Mouse (Mus musculus) cerebellum, postnatal 25 days (tissue): ENCODE measurements around the gene Cebpb.
"Not testable (repeated sequence)": the region's sequence is repeated elsewhere in the genome, so short reads cannot be mapped to it uniquely, and the experiment has no call there.

ENCODE experiments used
- DNase-seq, 2 experiments: peaks; one replicate each; pipeline ENCODE4 v3.0.0; 2021; ENCODE audit warnings: mixed read lengths in 2 of 2

Cebpb gene

DNA sequence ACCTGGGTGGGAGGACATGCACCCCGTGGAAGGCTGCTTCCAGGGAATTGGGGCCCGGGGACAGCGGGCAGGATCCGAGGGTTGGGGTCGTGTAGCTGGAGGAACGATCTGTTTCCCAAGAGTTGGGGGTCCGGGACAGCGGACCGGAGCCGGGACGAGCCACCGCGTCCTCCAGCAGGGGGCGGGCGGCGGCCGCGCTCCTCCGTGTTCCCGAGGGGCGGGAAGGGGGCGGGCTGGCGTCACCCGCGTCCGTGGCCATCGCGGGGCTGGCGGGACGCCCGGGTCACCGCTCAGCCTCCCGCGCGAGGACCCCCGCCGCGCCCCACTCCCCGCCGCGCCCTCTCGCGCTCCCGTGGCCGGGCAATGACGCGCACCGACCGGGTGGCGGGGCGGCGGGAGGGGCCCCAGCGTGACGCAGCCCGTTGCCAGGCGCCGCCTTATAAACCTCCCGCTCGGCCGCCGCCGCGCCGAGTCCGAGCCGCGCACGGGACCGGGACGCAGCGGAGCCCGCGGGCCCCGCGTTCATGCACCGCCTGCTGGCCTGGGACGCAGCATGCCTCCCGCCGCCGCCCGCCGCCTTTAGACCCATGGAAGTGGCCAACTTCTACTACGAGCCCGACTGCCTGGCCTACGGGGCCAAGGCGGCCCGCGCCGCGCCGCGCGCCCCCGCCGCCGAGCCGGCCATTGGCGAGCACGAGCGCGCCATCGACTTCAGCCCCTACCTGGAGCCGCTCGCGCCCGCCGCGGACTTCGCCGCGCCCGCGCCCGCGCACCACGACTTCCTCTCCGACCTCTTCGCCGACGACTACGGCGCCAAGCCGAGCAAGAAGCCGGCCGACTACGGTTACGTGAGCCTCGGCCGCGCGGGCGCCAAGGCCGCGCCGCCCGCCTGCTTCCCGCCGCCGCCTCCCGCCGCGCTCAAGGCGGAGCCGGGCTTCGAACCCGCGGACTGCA, at the start of gene Cebpb:
Cebpb (plus strand) TSS at position 418 of the 954 bp plus-strand sequence.
- DNase-seq, result peak; percentile 72 to 75

DNA sequence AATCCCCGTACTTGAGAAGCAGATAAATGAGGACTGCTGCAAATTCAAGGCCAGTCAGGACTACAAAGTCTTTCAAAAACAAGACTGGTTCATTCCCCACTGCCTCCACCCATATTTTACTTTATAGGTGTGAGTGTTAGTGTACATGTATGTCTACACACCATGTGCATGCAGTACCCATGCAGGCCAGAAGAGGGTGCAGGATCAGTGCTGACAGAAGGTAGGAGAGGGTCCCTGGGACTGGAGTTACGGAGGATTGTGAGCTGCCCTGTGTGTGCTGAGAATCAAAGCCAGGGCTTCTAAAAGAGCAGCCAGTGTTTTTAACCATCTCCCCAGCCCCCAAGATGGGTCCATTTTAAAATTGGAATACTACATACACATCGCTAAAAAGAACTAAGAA, 48.4 kb upstream of the Cebpb start:
- peak in 1 of 2 experiments; percentile 51 for DNase-seq

DNA sequence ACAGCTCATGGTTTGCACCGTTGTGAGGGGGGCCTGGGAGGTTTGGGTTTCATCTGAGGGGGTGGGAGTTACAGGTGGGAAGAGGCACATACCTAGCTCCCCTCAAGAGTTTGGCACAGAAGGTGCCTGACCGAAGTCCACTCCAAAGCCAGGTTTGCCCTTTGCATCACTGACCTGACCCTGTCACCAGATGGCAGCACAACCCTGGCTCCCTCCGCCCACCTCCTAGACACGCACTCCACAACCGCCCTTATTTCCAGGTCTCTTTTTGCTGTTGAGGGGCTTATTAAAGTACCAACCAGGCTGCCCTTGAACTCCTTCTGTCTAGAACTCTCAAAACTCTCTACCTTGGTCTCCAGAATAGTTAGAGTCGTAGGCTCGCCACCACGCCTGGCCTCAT, 47.4 kb upstream of the Cebpb start:
- peak in 1 of 2 experiments; percentile 55 for DNase-seq

DNA sequence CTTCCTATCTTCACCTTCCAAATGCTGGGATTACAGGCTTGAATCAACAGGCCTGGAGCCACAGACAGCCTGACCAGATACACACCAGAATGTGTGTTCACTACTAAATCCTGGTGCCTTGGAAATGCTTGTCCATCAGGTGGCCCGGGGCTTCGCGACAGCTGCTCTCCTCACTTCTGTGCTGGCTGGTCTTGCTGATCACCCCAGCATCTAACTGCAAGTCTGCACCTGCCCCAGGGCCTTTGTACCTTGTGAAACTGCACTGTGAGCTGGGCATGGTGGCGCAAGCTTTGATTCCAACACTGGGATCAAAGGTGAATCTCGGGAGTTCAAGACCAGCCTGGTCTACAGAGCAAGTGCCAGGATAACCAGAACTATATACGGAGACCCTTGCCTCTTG, 46.6 kb upstream of the Cebpb start:
- no peak for DNase-seq

DNA sequence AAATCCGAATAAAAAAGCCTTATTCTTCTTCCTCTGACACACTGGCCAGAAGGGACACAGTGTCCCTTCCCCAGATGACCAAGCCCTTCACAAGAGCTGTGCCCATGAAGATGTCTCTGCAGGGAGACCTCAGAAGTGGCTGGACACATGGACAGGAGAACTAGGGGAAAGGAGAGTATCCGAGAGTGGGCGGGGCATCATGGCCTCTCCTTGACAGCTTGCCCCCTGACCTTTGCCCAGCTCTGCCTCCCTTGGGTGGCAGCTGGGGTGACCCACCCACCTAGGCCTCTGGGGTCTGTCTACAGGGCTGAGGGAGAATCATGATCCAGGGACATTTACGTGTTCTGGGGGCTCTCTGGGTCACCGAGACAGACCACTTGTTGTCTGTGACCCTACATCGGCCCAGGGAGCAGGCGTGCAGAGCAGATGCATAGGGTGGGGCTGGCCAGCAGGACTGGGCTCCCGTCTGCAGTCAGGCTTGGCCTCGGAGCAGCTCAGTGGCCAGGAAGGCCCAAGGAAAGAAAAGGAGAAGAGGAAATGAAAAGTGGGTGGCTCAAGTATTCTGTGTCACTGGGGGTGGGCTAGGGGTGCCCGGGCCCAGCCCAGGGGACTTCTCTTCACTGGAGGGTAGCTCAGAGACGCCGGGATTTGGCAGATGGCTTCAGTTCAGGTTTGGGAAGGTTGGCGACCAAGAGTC, 45.2 kb upstream of the Cebpb start:
- not testable (repeated sequence) for DNase-seq

DNA sequence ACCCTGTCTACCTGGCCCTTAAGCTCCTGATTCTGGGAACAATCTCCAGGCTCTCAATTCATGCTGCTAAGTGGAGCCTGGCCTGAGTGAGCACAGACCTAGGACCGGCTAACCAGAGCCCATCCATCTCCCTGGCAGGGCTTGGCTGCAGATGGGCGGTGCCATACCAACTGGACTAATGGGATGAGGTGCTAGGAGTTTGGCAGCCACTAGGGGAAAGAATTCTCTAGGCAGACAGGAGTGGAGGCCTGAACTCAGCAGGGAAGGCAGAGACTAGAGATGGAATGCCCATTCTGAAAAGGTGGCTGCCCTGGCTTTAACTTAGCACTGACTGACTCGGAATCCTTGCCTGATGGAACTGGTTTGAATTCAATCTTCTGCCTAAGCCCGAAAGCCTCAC, 42.3 kb upstream of the Cebpb start:
- DNase-seq, result no peak

DNA sequence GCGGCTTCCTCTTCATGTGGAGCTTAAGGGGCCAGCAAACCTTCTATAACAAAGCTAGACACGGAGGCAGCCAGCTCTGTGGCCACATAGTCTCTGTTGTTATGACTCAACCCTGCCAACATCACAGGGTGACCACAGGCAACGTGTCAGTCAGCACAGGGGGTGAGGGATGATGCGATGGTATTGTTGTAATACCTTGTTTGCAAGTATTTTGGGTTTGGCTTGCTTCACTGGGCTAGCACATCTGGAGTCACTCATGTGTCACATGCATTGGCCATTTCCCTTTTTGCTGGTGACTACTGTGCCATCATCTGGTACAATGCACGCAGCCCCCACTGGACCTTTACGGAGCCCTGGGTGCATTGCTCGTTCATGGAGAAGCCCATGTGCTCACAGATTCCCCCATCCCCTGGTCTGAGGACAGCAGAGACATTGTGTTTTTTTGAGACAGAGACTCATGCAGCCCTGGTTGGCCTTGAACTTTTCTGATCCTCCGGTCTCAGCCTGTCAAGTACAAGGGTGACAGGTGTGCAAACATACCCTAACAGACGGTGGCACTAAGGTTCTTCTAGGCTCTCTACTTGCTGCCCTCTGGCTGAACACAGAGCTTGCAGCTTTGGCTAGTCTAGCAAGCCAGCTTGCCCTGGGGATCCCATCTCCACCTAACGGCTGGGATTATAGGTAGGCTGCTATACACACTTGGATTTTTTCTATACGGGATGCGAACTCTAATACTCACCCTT, 39.3 kb upstream of the Cebpb start:
- no peak for DNase-seq

DNA sequence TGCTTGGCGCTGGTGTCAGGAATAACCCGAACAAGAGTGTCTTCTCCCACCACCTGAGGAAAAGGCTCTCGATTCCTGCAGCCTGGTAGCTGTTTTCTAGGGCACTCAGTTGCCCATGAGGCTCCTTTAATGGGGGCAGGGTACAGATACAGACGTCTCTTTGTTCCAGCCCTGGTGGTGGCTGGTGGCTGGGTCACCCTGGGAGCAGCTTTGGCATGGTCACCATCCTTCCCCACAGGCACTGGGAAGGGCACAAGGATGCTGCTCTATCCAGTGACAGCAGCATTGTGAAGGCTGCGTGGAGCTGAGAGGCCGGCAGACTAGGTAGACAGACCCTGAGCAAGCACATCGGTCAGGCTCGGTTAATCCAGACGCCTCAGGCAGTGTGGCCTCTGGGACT, 37.1 kb upstream of the Cebpb start:
- no peak for DNase-seq

DNA sequence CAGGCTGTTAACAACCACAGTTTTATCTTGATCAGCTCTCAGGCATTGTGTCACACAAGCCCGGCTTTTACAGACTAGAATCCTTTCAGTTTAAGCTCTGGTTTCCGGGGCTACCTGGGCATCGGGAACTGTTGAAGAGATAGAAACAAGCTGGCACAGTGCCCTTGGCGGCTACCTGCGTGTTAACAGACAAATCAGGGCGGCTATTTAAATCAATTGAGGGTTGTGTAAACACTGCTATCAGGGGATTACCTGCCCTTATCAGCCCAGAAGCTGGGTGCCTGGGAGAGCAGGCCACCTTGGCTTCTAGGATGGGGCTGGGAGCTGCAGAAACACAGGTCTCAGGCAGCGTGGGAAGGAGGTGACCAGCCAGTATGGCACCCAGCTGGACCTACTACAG, 36.0 kb upstream of the Cebpb start:
- no peak for DNase-seq

DNA sequence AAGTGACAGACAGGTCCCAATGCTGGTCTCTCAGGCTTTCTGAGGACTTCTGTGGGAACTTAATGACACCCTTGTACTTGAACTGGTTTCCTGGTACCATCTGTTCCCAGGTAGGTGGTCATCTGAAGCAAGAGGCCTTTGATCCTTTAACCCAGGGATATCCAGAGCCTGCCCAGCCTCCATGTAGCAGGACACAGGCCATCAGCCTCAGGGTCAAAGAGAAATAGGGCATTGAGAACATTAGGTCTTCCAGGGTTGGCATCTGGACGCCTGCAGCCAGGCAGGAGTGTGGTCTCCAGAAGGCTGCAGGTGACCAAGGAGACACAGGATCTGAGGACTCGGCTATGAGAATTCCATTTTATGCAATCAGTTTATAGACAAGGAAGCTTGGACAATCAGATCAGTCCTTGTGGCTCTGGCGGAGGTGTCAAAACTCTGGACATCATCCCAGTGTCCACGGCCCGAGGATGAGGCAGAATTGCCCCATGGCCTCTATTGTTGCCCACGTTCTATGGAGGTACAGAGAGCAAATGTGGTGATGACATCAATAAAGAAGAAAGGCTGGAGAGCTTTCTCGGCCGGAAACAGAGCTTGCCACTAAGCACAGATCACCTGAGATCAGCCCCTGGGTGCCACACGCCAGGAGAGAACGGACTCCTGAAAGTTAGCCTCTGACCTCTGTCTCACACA, 33.7 kb upstream of the Cebpb start:
- DNase-seq, result no peak

DNA sequence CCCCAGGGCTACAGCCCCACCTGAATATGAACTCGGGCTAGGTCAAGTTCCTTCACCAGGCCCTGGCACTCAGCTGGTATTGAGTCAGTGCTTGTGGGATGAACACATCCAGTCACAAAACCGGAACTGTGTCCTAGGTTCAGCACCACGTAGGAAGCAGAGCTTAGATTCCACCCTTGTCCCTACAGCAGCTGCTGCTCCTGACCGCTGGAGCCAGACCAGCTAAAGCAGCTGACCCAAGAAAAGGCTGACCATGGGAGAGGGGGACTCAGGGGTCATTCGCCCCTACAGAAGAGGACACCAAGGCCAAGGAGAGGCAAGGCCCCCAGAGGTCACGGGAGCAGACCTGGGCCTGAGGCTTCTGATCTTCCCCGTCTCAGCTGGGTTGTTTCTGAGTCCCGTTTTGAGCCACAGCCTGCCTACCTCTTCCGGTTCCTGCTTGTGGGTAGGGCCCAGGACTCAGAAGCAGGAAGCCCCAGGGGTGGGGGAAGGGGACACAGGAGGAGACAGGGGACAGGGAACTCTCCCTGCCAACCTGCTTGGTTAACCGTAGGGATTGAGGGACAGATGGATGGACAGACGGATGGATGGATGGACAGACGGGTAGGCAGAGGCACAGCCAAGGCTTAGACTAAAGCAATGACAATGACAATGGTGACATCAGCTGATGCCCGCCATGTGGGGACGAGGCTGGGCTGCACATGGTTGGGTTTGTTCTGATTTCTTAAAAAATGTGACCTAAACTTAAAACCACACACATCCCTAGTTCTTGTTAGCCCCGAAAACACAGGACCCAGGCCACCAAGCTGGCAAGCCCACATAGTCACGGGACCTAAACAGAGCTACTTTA, 31.9 kb upstream of the Cebpb start:
- no peak for DNase-seq

DNA sequence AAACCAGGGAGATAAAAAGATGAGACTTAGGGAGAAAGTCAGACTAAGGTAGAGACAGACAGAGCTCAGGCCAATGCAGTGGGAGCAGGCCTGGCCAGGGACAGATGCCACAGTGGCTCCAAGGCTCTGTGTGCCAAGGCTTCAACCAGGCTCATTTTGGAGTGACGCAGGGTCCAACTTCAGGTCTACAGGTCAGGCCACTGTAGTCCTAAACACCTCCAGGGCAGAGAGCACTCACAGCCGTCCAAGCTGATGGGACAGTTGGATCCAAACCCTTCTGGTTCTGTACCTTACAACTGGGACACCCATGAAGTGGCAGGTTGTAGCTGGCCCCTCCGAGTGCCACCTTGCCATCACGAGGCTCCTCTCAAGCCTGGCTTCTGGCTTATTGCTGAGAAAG, 30.7 kb upstream of the Cebpb start:
- DNase-seq, result no peak

DNA sequence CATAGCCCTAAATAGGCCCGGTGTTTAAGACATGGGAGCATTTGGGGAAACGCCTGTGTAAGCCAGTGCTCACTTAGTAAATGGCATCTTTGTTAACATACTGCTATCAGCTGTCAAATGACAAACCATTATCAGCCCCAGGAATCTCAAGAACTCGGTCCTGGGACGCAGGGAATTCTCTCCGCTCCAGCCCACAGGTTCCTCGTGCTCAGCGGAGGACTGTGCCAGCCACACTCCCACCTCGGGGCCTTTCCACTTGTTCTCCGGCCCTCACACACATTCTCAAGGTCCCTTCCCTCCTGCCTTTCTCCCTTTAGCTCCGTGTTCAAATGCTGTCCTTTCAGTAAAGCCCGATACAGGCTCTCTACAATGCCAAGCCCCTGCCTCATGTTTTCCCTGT, 30.0 kb upstream of the Cebpb start:
- no peak for DNase-seq

DNA sequence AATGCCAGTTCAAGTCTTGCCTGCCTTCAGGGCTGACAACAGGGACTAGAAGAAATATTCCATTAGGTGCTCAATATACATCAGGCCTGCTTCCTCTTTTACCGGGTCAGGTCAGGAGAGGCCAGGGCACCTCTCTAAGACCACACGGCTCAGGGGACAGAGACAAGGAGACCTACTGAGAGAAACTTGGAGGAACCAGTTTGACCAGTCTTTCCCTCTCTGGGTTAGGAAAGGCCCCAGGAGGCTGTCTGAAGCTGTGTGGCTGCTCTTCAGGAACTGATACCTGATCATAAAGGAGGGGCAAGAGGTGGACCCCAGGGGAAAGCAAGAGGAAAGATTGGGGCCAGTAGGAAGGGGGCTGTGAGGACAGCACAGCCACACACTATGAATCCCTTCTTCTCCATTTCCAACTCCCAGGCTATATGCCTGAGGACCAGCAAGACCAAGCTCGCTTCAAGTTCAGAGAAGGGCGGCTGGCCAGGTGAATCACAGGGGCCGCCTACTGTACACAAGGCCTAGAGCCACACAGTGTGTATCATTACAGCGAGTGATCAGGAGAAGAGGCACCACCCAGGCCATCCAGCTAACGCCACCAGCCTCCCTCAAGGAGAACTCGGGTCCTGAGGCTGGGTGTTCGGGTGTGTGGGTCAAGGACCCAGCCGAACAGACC, 29.4 kb upstream of the Cebpb start:
- DNase-seq, result no peak

DNA sequence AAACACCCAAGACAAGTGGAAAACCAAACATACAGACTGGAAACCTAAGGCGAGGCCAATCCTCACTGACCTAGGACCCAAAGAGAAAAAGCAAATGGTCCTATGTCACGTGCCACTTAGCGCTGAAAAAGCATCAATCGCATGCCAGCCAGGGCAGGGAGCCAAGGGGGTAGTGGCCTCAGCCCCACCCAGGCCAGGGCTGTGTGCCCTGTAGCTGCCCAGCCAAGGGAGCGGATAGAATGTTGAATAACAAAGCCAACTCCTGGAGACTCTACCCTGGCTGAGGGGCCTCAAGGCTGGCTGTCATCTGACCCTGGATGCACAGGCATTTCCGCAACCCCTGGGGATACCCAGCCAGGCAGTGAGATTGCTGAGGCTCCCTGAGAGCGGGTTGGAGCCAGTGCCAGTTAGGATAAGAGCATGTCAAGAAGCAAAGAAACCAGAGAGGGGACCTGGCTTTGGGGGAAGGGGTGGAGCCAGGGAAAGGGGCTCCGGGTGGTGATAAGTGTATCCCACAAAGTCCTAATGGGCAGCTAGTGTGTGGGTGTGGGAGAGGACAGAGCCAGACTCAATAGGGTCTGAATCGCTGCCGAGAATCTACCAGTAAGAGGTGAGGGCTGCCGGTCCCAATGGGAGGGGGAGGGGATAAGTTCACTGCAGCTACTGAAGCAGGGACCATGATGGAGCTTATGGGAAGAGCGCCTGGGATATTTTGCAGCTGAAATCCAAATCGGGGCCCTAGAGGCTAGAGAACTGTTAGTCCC, 28.7 kb upstream of the Cebpb start:
- peak; percentile 46 to 69 for DNase-seq

DNA sequence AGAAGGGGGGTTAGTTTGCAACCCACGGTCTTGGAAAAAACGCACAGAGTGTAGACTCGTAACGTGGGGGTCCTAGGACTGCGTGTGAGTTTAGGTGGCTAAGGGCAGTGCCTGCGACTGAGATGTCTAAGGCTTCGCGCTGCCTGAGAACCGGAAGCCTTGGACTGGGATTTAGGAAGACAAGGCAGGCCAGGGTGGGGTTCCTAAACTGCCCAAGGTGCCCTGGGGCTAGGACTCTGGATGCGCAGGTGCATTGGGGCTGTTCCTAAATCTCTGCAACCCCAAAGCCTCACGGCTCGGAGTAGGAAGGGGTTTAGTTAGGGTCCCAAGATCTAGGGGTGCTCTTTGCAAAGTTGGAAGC, 28.1 kb upstream of the Cebpb start:
- DNase-seq, result peak in 1 of 2 experiments; percentile 31

DNA sequence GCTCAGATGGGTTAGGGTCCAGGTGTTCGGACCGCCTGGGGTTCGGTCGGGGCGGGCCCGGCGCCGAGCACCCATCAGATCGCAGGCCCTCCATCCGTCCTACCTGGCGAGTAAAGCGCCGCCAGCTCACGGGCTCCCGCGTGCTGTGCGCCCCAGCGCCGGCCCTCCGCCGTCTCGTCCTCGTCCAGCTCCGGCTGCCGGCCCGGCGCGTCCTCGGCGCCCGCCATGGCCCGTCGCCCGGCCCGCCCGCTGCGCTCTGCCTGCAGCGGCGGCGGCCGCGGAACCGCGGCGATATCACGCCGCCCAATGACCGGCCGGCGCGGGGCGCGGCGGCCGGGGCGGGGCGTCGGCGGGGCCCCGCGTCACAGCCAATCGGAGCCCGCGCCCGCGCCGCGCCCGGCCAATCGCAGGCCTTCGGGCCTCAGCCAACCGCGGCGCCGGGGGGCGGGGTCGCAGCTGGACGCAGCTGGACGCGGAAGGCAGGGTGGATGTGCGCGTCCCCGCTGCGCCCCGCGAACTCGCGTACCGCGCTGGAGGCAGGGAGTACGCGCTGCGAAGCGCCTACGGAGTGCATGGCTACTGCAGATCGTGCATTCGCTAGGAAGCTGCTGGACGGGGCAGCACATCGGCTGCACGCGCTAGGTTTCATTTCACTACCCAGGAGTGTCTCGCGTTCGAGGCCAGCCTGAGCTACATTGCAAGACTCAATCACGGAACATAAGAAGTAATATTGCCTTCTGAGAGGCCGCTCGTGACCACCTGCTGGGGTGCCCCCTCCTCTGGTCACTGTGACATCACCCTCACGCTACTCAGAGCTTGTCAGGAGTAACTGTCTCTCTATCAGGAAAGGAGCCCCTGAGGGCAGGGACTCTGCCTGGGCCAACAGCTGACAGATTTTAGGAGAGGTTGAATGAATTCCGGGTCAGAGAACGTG, 27.2 kb upstream of the Cebpb start, which contains the start of gene Gm20431:
Gm20431 (minus strand) TSS at position 227 of the 934 bp plus-strand sequence.
- DNase-seq, result peak; percentile 95 to 97

DNA sequence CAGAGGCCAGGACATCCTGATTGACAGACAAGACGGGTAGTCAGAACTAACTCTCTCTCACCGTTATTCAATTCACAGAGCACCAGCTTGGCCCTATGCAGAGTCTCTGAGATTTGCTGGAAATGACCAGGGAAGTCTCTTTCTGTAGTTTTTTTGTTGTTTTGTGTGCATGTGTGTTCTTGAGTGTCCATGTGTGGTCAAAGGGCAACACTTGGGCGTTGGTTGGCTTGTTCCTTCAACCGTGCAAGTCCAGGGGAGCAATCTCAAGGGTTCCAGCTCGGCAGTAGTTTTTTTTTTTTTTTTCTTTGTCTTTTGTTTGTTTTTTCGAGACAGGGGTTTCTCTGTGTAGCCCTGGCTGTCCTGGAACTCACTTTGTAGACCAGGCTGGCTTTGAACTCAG, 26.0 kb upstream of the Cebpb start:
- DNase-seq, result no peak
